Mouse (Mus musculus) intestine, postnatal 0 days (tissue): ENCODE data around the gene Gm6217. TPM values are rescaled to one million over a fixed set of nuclear protein-coding genes. Genes with fewer than 3 reads are reported as not detected.

ENCODE experiments used
- ATAC-seq: fragments of 200-750 bp; cut with Nextera tagmentation; 2 replicates; pipeline ENCODE4 v1.8.0; 2017; ENCODE audit warnings: mild to moderate bottlenecking, moderate TSS enrichment, moderate library complexity
- H3K27ac ChIP-seq: fragments of 300-500 bp; sonication (generic); 2 replicates; pipeline ENCODE4 v1.5.1; 2014; ENCODE audit warnings: mild to moderate bottlenecking, low read depth, low read length, moderate library complexity
- H3K27me3 ChIP-seq: fragments of 300-500 bp; sonication (generic); replicated peaks from 2 replicates; pipeline ENCODE4 v1.6.1; 2014; ENCODE audit warnings: low read length, mixed read lengths; ENCODE audit not compliant: control insufficient read depth, insufficient read depth
- H3K36me3 ChIP-seq: fragments of 300-500 bp; sonication (generic); 2 replicates; pipeline ENCODE4 v1.6.1; 2014; ENCODE audit warnings: mild to moderate bottlenecking, moderate library complexity; ENCODE audit not compliant: control insufficient read depth, insufficient read depth
- H3K4me1 ChIP-seq: fragments of 300-500 bp; sonication (generic); replicated peaks from 2 replicates; pipeline ENCODE4 v1.6.1; 2014; ENCODE audit warnings: antibody characterized with exemption, low read length, mixed read lengths; ENCODE audit not compliant: control insufficient read depth, insufficient read depth
- H3K4me2 ChIP-seq: fragments of 300-500 bp; sonication (generic); replicated peaks from 2 replicates; pipeline ENCODE4 v1.6.1; 2014; ENCODE audit warnings: low read depth, mild to moderate bottlenecking, moderate library complexity
- H3K4me3 ChIP-seq: fragments of 300-500 bp; sonication (generic); 2 replicates; pipeline ENCODE4 v1.5.1; 2014; ENCODE audit warnings: low read depth, low read length
- H3K9ac ChIP-seq: fragments of 300-500 bp; sonication (generic); 2 replicates; pipeline ENCODE4 v1.6.1; 2014; ENCODE audit warnings: mild to moderate bottlenecking, low read depth, low read length
- H3K9me3 ChIP-seq: fragments of 300-500 bp; sonication (generic); 2 replicates; pipeline ENCODE4 v1.6.1; 2016; ENCODE audit warnings: mixed run types; ENCODE audit not compliant: control insufficient read depth
- CTCF ChIP-seq: sonication (generic); IDR thresholded peaks from 2 replicates; pipeline ENCODE4 v1.5.1; 2016; ENCODE audit warnings: low read depth, mild to moderate bottlenecking, control low read depth, antibody characterized with exemption, moderate library complexity
- WGBS: fragments of 180-500 bp; shearing (Covaris S2); extraction: QIAGEN DNeasy Blood & Tissue Kit; methylation state at CpG from one replicate; pipeline ENCODE4 v1.1.7; 2014; 5-methylcytosine and 5-hydroxymethylcytosine counted together
- polyA plus RNA-seq: library from polyadenylated mRNA; unstranded; fragments of >200 nt; fragmentation: Nextera tagmentation; extraction: Ambion mirVana; gene quantifications from 2 replicates; pipeline ENCODE4 v1.2.1, GENCODE M21; 2015

The Gm6217 gene
- polyA plus RNA-seq, 1 experiment from 2014 or later, result not detected

DNA sequence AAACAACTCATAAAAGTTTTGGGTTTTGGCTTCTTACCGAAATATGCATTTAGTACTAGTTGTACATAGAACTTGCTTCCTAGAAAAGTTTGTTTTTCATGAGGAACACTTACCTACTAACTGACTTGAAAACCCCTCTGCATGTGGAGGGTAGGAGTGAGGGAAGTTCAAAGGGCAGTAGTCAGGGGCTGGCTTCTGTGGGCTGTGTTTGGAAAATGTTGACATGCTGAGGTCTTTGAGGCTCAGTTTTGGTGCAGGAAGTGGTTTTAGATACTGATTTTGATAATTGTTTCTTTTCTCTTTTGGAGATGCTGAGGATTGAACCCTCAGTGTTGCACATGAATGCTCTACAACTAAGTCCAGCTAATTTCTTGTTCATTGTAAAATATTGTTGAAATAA is 30.6 kb downstream of the Gm6217 start:
- Histone ChIP-seq H3K27me3 (no peaks in the 10 kb centered on the region), H3K9me3 (no peaks in the 10 kb centered on the region), H3K9ac (no peak overlapping the region), H3K4me1 (no peaks in the 10 kb centered on the region), H3K36me3 (peaks cover 31% of the 10 kb centered on the region), H3K4me2 (no peak overlapping the region), H3K27ac (no peak overlapping the region), H3K4me3 (no peak overlapping the region)
- no peak for ATAC-seq
- TF ChIP-seq CTCF, result no peak
- 95% methylated on average over 1 of the region's 1 CpGs for WGBS

DNA sequence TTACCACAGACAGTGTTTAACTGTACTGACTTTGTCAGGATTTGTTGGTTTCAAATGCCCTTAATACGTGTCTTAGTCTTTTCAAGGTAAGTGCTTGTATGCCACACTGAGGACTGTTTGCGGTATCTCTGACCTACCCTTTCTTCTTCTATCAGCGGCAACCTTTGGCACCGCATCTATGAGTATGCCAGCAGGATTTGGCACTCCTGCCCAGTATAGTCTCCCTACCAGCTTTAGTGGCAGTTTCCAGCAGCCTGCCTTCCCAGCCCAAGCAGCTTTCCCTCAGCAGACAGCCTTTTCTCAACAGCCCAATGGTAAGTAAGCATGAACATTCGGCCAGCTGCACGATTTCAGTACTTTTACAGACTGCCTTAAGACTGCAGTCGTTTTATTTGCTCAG is 37.9 kb downstream of the Gm6217 start:
- H3K4me1 ChIP-seq, result no peaks in the 10 kb centered on the region
- no peak overlapping the region for H3K9ac ChIP-seq
- peaks cover 39% of the 10 kb centered on the region for H3K36me3 ChIP-seq
- no peak overlapping the region for H3K27ac ChIP-seq
- H3K27me3 ChIP-seq, result no peaks in the 10 kb centered on the region
- WGBS, result 92% methylated on average over 7 of the region's 7 CpGs
- no peak overlapping the region for H3K4me3 ChIP-seq
- H3K4me2 ChIP-seq, result no peak overlapping the region
- no peak for ATAC-seq
- TF ChIP-seq CTCF, result no peak
- no peaks in the 10 kb centered on the region for H3K9me3 ChIP-seq

Other genes with a start within 250 kb of the Gm6217 start
- gene Mff, start 206.5 kb downstream of the Gm6217 start, polyA plus RNA-seq, result 132 and 136 TPM in 2 replicates
- 760 and 763 TPM in 2 replicates for gene Tm4sf20, start 162.9 kb downstream of the Gm6217 start, polyA plus RNA-seq
- gene Gm47791, start 160.2 kb downstream of the Gm6217 start, polyA plus RNA-seq, result not detected in 2 replicates
- 35.8 and 36.7 TPM in 2 replicates for gene Agfg1, start 91.9 kb downstream of the Gm6217 start, polyA plus RNA-seq
- gene A030005L19Rik, start 18.1 kb downstream of the Gm6217 start, polyA plus RNA-seq, result 0.31 TPM in 1 of 2 replicates, not detected in the other
- gene A030014E15Rik, start 6.5 kb downstream of the Gm6217 start, polyA plus RNA-seq, result not detected in 2 replicates
- gene A030003K21Rik, start 12.0 kb upstream of the Gm6217 start, polyA plus RNA-seq, result not detected in 2 replicates
- not detected in 2 replicates for gene Gm7544, start 24.6 kb upstream of the Gm6217 start, polyA plus RNA-seq
- not detected in 2 replicates for gene Gm47955, start 28.9 kb upstream of the Gm6217 start, polyA plus RNA-seq
- gene Gm47959, start 69.1 kb upstream of the Gm6217 start, polyA plus RNA-seq, result not detected in 2 replicates
- 5.8 and 6.8 TPM in 2 replicates for gene Slc19a3, start 107.0 kb upstream of the Gm6217 start, polyA plus RNA-seq
- not detected in 2 replicates for gene Krtap28-10, start 111.1 kb upstream of the Gm6217 start, polyA plus RNA-seq
- not detected in 2 replicates for gene Gm47969, start 113.5 kb upstream of the Gm6217 start, polyA plus RNA-seq
- gene A030005K14Rik, start 128.0 kb upstream of the Gm6217 start, polyA plus RNA-seq, result not detected in 2 replicates
- 0.12 TPM in 1 of 2 replicates, not detected in the other for gene Krtap28-13, start 129.5 kb upstream of the Gm6217 start, polyA plus RNA-seq
- gene Ccl20, start 185.4 kb upstream of the Gm6217 start, polyA plus RNA-seq, result 13.2 and 28.1 TPM in 2 replicates
- not detected in 2 replicates for gene Daw1, start 228.4 kb upstream of the Gm6217 start, polyA plus RNA-seq